Mouse (Mus musculus): ENCODE measurements around the gene Itga2.

- peak; percentile 33 for TF ChIP-seq CTCF (IDR thresholded peaks at IDR 0.05)
- TF ChIP-seq POLR2A (IDR thresholded peaks at IDR 0.05; ENCODE audit: insufficient read depth, low read depth, low read length): no peak
- TF ChIP-seq EP300 (IDR thresholded peaks at IDR 0.05; ENCODE audit: insufficient read depth, low read depth, low read length): no peak
These were observed 97.3 kb downstream of the Itga2 start for GRCm38 (mm10) chr13:114834580-114834979.
